Mouse (Mus musculus): Measurements from ENCODE around the gene Tmem131l.

- TF ChIP-seq CTCF (IDR thresholded peaks at IDR 0.05; ENCODE audit: borderline replicate concordance, extremely low read depth, insufficient read depth, insufficient read length) (no peak), POLR2A (IDR thresholded peaks at IDR 0.05; ENCODE audit: borderline replicate concordance, extremely low read depth, insufficient read depth, insufficient read length, poor library complexity, severe bottlenecking) (no peak)
Observed at GRCm38 (mm10) chr3:84059676-84060075, 19.7 kb upstream of the Tmem131l start.
